Mouse (Mus musculus) right cerebral cortex, adult 2 months (tissue): ENCODE data around the gene Emp1.

Source experiments
- DNase-seq, 2 experiments: peaks; one replicate each; pipeline ENCODE4 v3.0.0; 2021 to 2022; ENCODE audit warnings: low spot score in 2 of 2

Gene Emp1

GRCm38 (mm10) chr6:135363344-135364040 lies 1.1 kb downstream of the Emp1 start:
- DNase-seq = no peak

DNA sequence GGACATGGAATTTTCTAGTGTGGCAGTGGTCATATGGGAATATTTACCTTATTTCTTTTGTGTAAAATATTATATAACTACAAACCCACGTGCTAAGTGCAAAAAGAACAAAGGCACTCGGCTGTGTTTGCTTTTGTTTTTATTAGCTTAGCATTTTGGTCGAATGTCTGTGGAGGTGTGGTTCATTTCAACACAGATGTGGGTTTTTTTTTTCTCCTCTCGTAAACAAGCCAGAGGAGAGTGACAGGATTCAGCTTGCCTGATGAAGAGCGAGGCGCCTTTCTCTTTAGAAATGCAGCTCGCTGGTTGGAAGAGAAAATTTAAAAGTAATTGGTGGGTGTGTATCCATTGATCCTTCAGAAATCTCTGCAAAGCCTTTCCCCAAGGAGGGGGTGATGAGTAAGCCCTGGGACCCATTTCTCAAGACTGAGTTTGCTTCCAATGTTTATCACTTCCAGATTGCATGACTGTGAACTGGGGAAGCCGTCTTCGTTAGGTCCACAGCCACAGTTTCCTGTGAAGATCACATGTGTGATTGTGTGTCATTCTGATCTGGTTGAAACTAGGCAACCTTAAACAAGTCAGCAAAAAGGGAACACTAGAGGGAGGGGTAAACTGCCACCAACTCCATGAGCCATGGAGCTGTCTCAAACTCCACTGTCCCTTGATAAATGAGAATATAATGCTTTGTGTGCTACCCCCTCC lies 1.8 kb downstream of the Emp1 start:
- DNase-seq = no peak

DNA sequence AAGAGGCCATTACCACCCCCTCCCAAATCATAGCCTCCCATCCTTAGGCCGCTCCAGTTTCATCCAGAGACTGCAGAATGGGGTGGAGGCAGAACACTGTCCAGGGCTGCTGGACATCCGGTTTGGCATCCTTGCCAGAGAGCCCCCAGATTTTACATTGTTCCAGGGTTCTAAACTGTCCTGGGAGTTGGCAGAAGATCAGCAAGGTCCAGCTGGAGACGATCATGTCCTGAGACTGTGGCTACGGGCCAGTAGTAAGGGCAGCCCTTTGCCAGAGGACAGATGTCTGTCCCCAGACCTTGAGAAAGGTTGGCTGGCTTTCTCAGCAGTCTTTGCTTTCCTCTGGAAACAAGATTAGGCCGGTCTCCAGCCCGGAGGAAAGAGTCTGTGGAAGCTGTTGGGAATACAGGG lies 2.6 kb downstream of the Emp1 start:
- DNase-seq = no peak

DNA sequence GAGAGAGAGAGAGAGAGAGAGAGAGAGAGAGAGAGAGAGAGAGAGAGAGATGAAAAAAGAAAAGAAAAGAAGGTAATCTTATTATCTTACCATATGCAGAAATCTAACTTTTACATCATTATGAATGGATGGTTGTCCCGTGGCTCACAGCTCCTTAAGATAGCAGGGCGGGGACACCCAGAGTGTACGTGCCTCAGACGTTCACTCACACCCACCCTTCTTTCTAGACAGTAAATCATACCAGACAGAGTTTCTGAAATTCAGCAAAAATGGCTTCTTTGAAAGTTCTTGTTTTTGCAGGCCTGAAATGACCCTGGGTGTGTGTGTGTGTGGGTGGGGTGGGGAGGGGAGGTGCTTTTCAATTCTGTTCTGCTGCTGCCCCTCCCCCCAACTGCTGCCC lies 3.3 kb downstream of the Emp1 start:
- DNase-seq = no peak

DNA sequence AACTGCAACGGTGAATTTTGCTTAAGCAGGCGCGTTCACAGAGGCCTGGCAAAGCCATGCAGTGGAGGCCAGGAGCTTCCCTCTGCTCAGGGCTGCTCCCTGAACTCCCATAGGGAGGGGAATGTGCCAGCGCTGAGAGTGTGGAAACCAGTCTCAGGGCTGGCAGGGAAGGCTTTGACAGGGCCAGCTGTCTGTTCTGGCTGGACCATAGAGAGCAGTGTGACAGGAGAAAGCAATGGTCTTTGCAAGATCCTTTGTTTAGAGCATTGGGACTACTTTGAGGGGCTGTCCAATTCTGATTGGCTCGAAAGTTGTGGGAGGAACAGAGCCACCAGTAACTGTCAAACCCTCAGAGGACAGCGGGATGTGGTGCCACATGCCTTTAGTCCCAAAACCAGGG lies 5.9 kb downstream of the Emp1 start:
- DNase-seq = no peak

GRCm38 (mm10) chr6:135369551-135369968 lies 7.2 kb downstream of the Emp1 start:
- DNase-seq = peak; percentile 49 to 50

- no peak for DNase-seq
Observed at GRCm38 (mm10) chr6:135370954-135371353, 8.6 kb downstream of the Emp1 start.

DNA sequence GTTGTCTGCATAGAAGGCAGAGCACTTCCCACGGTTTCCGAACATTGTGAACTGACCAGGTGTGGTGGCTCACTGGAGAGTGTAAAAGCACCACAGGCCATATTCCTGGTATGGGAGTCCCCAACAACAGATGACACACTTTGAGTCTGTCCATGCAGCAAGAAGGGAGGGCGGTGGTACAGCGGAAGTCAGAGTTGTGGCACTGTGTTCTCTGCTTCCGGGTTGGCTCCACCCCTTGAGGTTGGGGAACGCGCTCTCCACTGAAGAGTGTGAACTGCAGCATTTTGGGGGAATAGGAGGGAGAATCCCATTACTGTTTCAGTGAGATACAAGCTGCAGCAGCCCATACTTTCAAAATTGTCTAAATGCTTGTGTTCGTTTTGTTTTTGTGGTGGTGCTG lies 11.0 kb downstream of the Emp1 start:
- no peak for DNase-seq

DNA sequence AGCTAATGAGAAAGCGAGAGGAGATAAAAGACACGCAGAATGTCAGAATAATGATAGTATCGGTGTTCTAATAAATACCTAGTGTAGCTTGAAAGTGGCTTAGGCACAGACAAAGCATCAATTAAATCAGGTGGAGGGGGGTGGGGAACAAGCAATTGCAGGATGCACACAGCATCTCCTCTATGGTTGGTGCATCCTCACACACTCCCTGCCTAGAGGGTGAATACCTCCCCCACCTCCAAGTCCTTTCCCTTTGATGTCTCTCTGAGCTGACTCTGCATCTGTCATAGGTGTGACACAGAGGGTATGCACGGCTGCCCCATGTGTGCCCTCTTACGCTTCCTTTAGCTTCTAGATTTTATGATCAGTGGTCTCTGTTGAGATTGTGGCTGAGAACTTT lies 13.5 kb downstream of the Emp1 start:
- DNase-seq = no peak

GRCm38 (mm10) chr6:135376248-135376647 lies 13.9 kb downstream of the Emp1 start:
- no peak for DNase-seq

DNA sequence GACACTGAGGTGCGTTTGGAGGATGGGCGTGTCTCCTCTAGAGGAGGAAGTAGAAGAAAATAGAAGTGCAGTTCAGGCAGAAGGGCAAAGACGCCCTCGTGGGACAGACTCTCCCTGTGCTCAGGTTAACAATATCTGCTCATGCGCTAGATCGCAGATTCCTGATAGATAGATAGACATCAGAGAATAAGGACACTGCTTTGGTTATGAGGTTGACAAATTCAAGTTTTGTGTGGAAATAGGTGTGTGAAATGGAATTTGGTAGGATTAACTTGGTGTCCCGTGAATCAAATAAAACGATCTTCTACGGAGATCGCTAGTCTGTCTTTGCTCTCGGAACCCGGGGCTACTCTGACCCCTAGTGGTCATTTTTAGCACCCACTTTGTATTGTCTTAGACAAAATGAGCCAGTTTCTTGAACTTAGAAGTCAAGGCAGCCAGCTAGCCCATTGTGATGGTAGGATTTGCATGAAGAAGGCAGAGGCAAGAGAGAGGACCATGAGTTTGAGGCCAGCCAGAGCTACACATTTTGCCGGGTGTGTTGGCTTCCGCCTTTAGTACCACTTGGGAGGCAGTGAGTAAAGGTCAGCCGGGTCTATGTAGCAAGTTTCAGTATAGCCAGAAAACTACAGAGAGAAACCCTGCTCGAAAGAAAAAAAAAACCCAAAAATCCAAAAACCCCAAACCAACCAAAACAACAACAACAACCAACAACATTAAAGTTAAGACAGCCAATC lies 15.4 kb downstream of the Emp1 start:
- peak; percentile 69 to 76 for DNase-seq

DNA sequence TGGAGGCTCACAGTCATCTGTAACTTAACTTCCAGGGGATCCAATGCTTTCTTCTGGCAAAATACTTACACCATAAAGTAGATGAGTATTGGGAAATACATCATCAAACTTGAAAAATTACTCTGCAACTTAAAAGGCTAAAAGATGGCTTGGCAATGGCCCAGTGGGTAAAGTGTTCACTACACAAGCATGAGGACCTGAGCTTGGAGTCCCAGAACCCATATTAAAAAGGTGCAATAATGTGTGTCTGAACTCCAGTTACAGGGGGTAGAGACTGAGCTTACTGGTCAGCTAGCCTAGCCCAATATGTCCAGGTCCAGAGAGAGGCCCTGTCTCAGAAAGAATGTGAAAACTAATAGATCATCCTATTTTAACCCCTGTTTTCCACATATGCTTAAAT lies 21.6 kb downstream of the Emp1 start:
- no peak for DNase-seq

- DNase-seq = peak; percentile 33 to 50
Observed at GRCm38 (mm10) chr6:135385738-135386459, 23.6 kb downstream of the Emp1 start.

GRCm38 (mm10) chr6:135387653-135388052 lies 25.3 kb downstream of the Emp1 start:
- DNase-seq = no peak

GRCm38 (mm10) chr6:135388711-135389110 lies 26.4 kb downstream of the Emp1 start:
- DNase-seq = no peak

DNA sequence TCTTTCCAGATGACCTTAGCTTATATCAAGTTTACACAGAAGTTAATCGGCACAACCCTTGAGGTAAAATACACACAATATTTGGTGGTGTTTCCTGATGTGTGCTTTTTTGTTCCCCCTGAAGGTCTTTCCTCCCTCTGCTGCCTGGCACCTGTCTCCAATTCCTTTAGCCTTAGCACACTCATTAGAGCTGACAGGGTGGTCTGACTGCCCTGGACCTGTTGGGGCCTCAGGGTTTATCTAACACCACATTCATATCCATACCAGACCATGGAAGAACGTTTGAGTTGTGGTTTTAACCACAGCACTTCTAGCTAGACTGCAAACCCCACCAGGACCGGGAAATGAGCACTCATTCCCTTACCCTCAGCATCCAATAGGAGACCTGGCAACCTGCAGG lies 28.1 kb downstream of the Emp1 start:
- no peak for DNase-seq

DNA sequence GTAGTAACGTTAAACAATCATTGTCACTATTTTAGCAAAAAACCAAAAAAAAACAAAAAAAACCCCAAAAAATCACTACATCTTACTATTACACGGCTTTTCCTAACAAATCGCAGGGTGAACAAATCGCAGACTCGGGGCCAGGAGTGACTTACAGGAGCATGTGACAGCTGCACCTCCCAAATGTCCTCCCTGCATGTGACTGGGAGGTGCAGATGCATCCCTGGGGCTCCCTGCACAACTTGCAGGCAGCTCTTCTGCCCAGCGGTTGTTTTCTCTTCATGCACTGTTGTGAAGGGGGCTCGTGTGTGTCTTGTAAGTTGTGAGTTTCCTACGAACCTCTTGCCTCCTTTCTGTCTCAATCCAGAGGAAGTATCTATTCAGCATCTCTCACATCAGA lies 33.0 kb downstream of the Emp1 start:
- DNase-seq = no peak

DNA sequence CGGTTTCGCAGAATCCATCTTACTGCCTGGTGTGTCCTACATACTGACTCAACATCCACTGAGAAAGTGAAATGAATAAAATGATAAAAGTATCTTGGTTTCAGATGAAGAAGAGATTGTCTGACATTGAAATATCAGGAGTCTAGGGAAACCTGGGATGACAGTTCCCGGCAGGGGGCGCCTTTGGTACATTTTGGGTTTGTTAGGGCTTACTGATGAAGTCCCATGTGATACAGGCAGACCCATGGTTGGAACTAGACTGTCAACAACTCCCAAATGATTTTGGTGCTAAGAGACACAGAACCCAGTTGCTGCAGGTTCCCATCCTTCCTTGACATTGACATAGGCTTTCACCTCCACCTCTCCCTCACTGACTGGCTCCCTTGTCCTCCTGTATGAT lies 34.7 kb downstream of the Emp1 start:
- DNase-seq = no peak

- DNase-seq = no peak
Observed at GRCm38 (mm10) chr6:135397788-135398187, 35.4 kb downstream of the Emp1 start.

- DNase-seq = no peak
Observed at GRCm38 (mm10) chr6:135398801-135399200, 36.5 kb downstream of the Emp1 start.

DNA sequence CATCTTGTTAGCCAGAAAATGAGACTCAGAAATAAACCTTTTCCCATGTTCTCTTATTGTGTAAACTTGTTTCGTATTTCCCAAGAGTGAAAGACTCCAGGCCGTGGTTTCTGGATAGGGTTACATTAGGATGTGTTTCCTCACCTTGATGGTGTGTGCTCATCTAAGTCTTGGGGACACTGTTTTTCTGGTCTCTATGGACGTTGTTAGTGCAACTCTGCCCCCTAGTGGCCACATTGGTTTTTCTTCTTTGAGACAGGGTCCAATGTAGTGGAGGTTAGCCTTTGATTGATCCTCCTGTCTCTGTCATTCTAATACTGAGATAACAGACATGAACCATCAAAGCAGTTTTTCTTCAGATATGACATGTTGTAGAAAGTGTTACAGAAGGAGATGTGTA lies 38.0 kb downstream of the Emp1 start:
- peak; percentile 83 to 86 for DNase-seq

- DNase-seq = no peak
Observed at GRCm38 (mm10) chr6:135405093-135405492, 42.7 kb downstream of the Emp1 start.
